ENCODE assay signal across 9 mouse cellular contexts in the genomic region with DNA sequence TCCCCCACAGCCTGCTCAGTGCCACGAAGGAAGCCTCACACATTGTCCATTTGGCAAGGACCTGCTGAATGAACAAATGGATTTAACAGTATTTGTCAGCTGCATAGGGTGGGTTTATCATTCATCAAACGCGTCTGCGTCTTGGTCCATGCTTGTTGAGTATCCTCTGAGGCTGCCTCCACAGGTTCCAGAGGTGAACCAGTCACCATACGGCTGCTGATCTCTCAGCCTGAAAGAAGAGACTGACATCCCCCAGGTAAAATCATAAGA. TPM values are rescaled to one million over a fixed set of nuclear protein-coding genes. Genes with fewer than 3 reads are reported as not detected.
DNase-seq lines count a peak whose midpoint lies in the region; ATAC-seq lines count a peak whose summit lies in the region.
"Had no signal": no experiment of that assay in that cellular context is flagged by ENCODE, and none has a peak within 500 bp of the region (broad histone marks: within the 10 kb centered on the region; RNA-seq: fewer than 3 reads in every experiment).

No protein-coding gene starts in this region.

- H3K9ac ChIP-seq in liver, embryonic 15.5 days = no peak overlapping the region

- H3K27ac ChIP-seq in liver, embryonic 15.5 days (replicated peaks) = no peak overlapping the region

- H3K9me3 ChIP-seq in erythroblast, embryonic 14.5 days (ENCODE audit: control insufficient read depth, low read length) = peaks cover 7% of the 10 kb centered on the region
- H3K9me3 ChIP-seq in liver, embryonic 15.5 days (replicated peaks) = no peaks in the 10 kb centered on the region

- peaks cover 6% of the 10 kb centered on the region; the same call in 1 of the 2 replicates for H3K36me3 ChIP-seq in erythroblast, embryonic 14.5 days (ENCODE audit: control insufficient read depth)
- no peaks in the 10 kb centered on the region for H3K36me3 ChIP-seq in liver, embryonic 15.5 days (replicated peaks)

- no peak for ATAC-seq in erythroblast, adult 5-6 weeks (replicated peaks; ENCODE audit: low FRiP score, poor library complexity, severe bottlenecking)
- no peak for ATAC-seq in liver, embryonic 15.5 days (ENCODE audit: insufficient read depth)

- 16% methylated on average over 5 of the region's 5 CpGs for WGBS in liver, embryonic 15.5 days (ENCODE audit: insufficient replicate concordance)

- peak overlapping the region; percentile 81 for H3K4me2 ChIP-seq in liver, embryonic 15.5 days

- H3K4me3 ChIP-seq in erythroblast, embryonic 14.5 days (replicated peaks) = peak overlapping the region; percentile 55
- H3K4me3 ChIP-seq in liver, embryonic 15.5 days (replicated peaks) = peak overlapping the region; percentile 53

- H3K27me3 ChIP-seq in erythroblast, embryonic 14.5 days (ENCODE audit: control insufficient read depth) = peaks cover 50% of the 10 kb centered on the region
- peaks cover 60% of the 10 kb centered on the region for H3K27me3 ChIP-seq in liver, embryonic 15.5 days

- peaks cover 77% of the 10 kb centered on the region for H3K4me1 ChIP-seq in erythroblast, embryonic 14.5 days (ENCODE audit: control insufficient read depth)
- peaks cover 74% of the 10 kb centered on the region for H3K4me1 ChIP-seq in liver, embryonic 15.5 days (replicated peaks)

- DNase-seq in retina, postnatal 1 day = peak; percentile 46
- DNase-seq in retina, embryonic 14.5 days (ENCODE audit: low spot score) = no peak
- no peak for DNase-seq in frontal cortex, postnatal 36 days (ENCODE audit: low spot score in 2 of 2)
- DNase-seq in right cerebral cortex, postnatal 4 days = no peak
- no peak for DNase-seq in adrenal gland, postnatal 4 days (ENCODE audit: low spot score in 2 of 2)
- DNase-seq: gastrocnemius, postnatal 36 days had no signal

RNA-seq across cellular contexts. Expression of a gene that starts 27.7 kb away (rescaled TPM):
- 0.09 TPM in 1 of 2 replicates, not detected in the other for polyA plus RNA-seq in erythroblast, embryonic 14.5 days (2012)
- 15.0 and 19.6 TPM in 2 replicates for total RNA-seq in erythroblast, adult 5-6 weeks (2015; ENCODE audit: low replicate concordance)
- total RNA-seq in erythroblast, adult 5-6 weeks (2017; ENCODE audit: low replicate concordance) = 12.1 and 13.6 TPM in 2 replicates
- 20.9 and 22.8 TPM in 2 replicates for polyA plus RNA-seq in liver, embryonic 15.5 days (2015; fragmentation: Nextera tagmentation; extraction: Ambion mirVana)
- 10 to 100 TPM; 20.4 to 21.4 TPM for total RNA-seq in adrenal gland, postnatal 4 days (2021)
